Mouse (Mus musculus) hindbrain, postnatal 0 days (tissue): ENCODE results near the gene Cdh23. TPM values are rescaled to one million over a fixed set of nuclear protein-coding genes. Genes with fewer than 3 reads are reported as not detected.

Experiments
- ATAC-seq: fragments of 200-750 bp; cut with Nextera tagmentation; 2 replicates; pipeline ENCODE4 v1.8.0; 2017; ENCODE audit warnings: mild to moderate bottlenecking, moderate TSS enrichment, moderate library complexity
- DNase-seq: peaks from one replicate; pipeline ENCODE4 v3.0.0-alpha.2; 2015; ENCODE audit warnings: low spot score
- H3K27ac ChIP-seq: fragments of 300-500 bp; sonication (generic); 2 replicates; pipeline ENCODE4 v1.5.1; 2014; ENCODE audit warnings: mild to moderate bottlenecking
- H3K27me3 ChIP-seq: fragments of 300-500 bp; sonication (generic); 2 replicates; pipeline ENCODE4 v1.6.1; 2014; ENCODE audit warnings: low read length, mixed read lengths; ENCODE audit not compliant: insufficient read depth
- H3K36me3 ChIP-seq: fragments of 300-500 bp; sonication (generic); 2 replicates; pipeline ENCODE4 v1.6.1; 2014; ENCODE audit warnings: low read length, mixed read lengths; ENCODE audit not compliant: insufficient read depth
- H3K4me1 ChIP-seq: fragments of 300-500 bp; sonication (generic); 2 replicates; pipeline ENCODE4 v1.6.1; 2014; ENCODE audit warnings: antibody characterized with exemption, low read length, mixed read lengths; ENCODE audit not compliant: insufficient read depth
- H3K4me2 ChIP-seq: fragments of 300-500 bp; sonication (generic); 2 replicates; pipeline ENCODE4 v1.6.1; 2014; ENCODE audit warnings: low read depth, mild to moderate bottlenecking, low read length, moderate library complexity, mixed read lengths
- H3K4me3 ChIP-seq: fragments of 300-500 bp; sonication (generic); 2 replicates; pipeline ENCODE4 v1.5.1; 2014; ENCODE audit warnings: low read length
- H3K9ac ChIP-seq: fragments of 300-500 bp; sonication (generic); replicated peaks from 2 replicates; pipeline ENCODE4 v1.6.1; 2014; ENCODE audit warnings: mild to moderate bottlenecking, low read length, moderate library complexity, mixed read lengths
- H3K9me3 ChIP-seq: fragments of 300-500 bp; sonication (generic); 2 replicates; pipeline ENCODE4 v1.6.1; 2016; ENCODE audit warnings: low read length, mixed read lengths
- CTCF ChIP-seq: IDR thresholded peaks from 2 replicates; pipeline ENCODE4 v1.5.1; 2016; ENCODE audit warnings: antibody characterized with exemption, control low read depth, low read depth
- WGBS: fragments of 180-500 bp; shearing (Covaris S2); extraction: QIAGEN DNeasy Blood & Tissue Kit; methylation state at CpG from one replicate; pipeline ENCODE4 v1.1.7; 2014; 5-methylcytosine and 5-hydroxymethylcytosine counted together
- polyA plus RNA-seq: library from polyadenylated mRNA; unstranded; fragments of >200 nt; fragmentation: Nextera tagmentation; extraction: Ambion mirVana; gene quantifications from 2 replicates; pipeline ENCODE4 v1.2.1, GENCODE M21; 2015
- total RNA-seq: library from RNA; depleted of rRNA; stranded (reverse); fragments of >200 nt; gene quantifications from 2 replicates; pipeline ENCODE4 v1.2.3, GENCODE M21; 2014

The Cdh23 gene
- total and polyA plus RNA-seq, 2 experiments from 2014 or later, result 3.5 to 31.8 TPM

- Histone ChIP-seq H3K27me3 (no peaks in the 10 kb centered on the region), H3K36me3 (no peaks in the 10 kb centered on the region), H3K4me2 (no peak overlapping the region), H3K9ac (no peak overlapping the region), H3K4me1 (0 out of 2 replicates have a peak, but pooled peaks cover 14% of the 10 kb centered on the region), H3K4me3 (no peak overlapping the region), H3K27ac (peak overlapping the region; percentile 45; the same call in 1 of the 2 replicates), H3K9me3 (no peaks in the 10 kb centered on the region)
- ATAC-seq (peak; percentile 79), DNase-seq (peak; percentile 67)
- WGBS, result 28% methylated on average over 7 of the region's 7 CpGs
- TF ChIP-seq CTCF, result no peak
Observed at GRCm38 (mm10) chr10:60405460-60406177, 290.7 kb downstream of the Cdh23 start.

GRCm38 (mm10) chr10:60400507-60401295 is 295.6 kb downstream of the Cdh23 start:
- no peaks in the 10 kb centered on the region for H3K9me3 ChIP-seq
- H3K4me1 ChIP-seq, result 0 out of 2 replicates have a peak, but pooled peaks cover 9% of the 10 kb centered on the region
- ATAC-seq (no peak), DNase-seq (no peak)
- no peak for TF ChIP-seq CTCF
- H3K36me3 ChIP-seq, result no peaks in the 10 kb centered on the region
- H3K27ac ChIP-seq, result peak overlapping the region; percentile 42; the same call in 1 of the 2 replicates
- H3K9ac ChIP-seq, result no peak overlapping the region; the same call in 1 of the 2 replicates
- H3K4me2 ChIP-seq, result no peak overlapping the region
- no peaks in the 10 kb centered on the region for H3K27me3 ChIP-seq
- WGBS, result 62% methylated on average over 11 of the region's 11 CpGs
- no peak overlapping the region for H3K4me3 ChIP-seq

GRCm38 (mm10) chr10:60399449-60399848 is 296.8 kb downstream of the Cdh23 start, which contains the start of gene Gm17455:
Gm17455 (plus strand) TSS chr10:60399726.
- peak; percentile 55 for DNase-seq
- 41% methylated on average over 7 of the region's 7 CpGs for WGBS
- H3K4me2 ChIP-seq, result no peak within 1 kb of the TSS

GRCm38 (mm10) chr10:60398051-60398814 is 298.1 kb downstream of the Cdh23 start:
- no peaks in the 10 kb centered on the region for H3K4me1 ChIP-seq
- no peak for TF ChIP-seq CTCF
- H3K4me3 ChIP-seq, result no peak overlapping the region
- no peak overlapping the region for H3K4me2 ChIP-seq
- no peak overlapping the region for H3K27ac ChIP-seq
- DNase-seq (no peak), ATAC-seq (no peak)
- H3K36me3 ChIP-seq, result no peaks in the 10 kb centered on the region
- 89% methylated on average over 10 of the region's 10 CpGs for WGBS
- H3K9me3 ChIP-seq, result no peaks in the 10 kb centered on the region
- no peak overlapping the region for H3K9ac ChIP-seq
- H3K27me3 ChIP-seq, result no peaks in the 10 kb centered on the region

More at GRCm38 (mm10) chr10:60399449-60399848, 296.8 kb downstream of the Cdh23 start, which contains the start of gene Gm17455:
- Histone ChIP-seq H3K9me3 (no peaks in the 10 kb centered on the region), H3K27me3 (no peaks in the 10 kb centered on the region), H3K36me3 (no peaks in the 10 kb centered on the region), H3K27ac (peak within 1 kb of the TSS; percentile 42; the same call in 1 of the 2 replicates), H3K4me1 (0 out of 2 replicates have a peak, but pooled peaks cover under 1% of the 10 kb centered on the region), H3K4me3 (no peak within 1 kb of the TSS), H3K9ac (no peak within 1 kb of the TSS; the same call in 1 of the 2 replicates)
- TF ChIP-seq CTCF, result no peak
- ATAC-seq, result peak; percentile 54

- 68% methylated on average over 5 of the region's 5 CpGs for WGBS
- peak; percentile 31; the same call in 1 of the 2 replicates for ATAC-seq
Observed at GRCm38 (mm10) chr10:60395605-60396004, 300.7 kb downstream of the Cdh23 start.

GRCm38 (mm10) chr10:60394936-60395335 is 301.4 kb downstream of the Cdh23 start:
- Histone ChIP-seq H3K4me3 (no peak overlapping the region), H3K9ac (no peak overlapping the region), H3K36me3 (no peaks in the 10 kb centered on the region), H3K27ac (no peak overlapping the region), H3K4me1 (no peaks in the 10 kb centered on the region), H3K9me3 (no peaks in the 10 kb centered on the region), H3K27me3 (no peaks in the 10 kb centered on the region), H3K4me2 (no peak overlapping the region)
- ATAC-seq (no peak), DNase-seq (peak; percentile 25)
- TF ChIP-seq CTCF, result no peak
- 34% methylated on average over 7 of the region's 7 CpGs for WGBS

More at GRCm38 (mm10) chr10:60395605-60396004, 300.7 kb downstream of the Cdh23 start:
- H3K4me1 ChIP-seq, result no peaks in the 10 kb centered on the region
- H3K27ac ChIP-seq, result no peak overlapping the region
- H3K4me3 ChIP-seq, result no peak overlapping the region
- no peaks in the 10 kb centered on the region for H3K27me3 ChIP-seq
- TF ChIP-seq CTCF, result no peak
- no peak overlapping the region for H3K4me2 ChIP-seq
- no peaks in the 10 kb centered on the region for H3K9me3 ChIP-seq
- no peaks in the 10 kb centered on the region for H3K36me3 ChIP-seq
- no peak for DNase-seq
- H3K9ac ChIP-seq, result no peak overlapping the region
